ENCODE assay signal across 8 mouse cellular contexts in genomic region chr11:98149786-98150624, GRCm38 (mm10). TPM values are rescaled to one million over a fixed set of nuclear protein-coding genes. Genes with fewer than 3 reads are reported as not detected.
DNase-seq lines count a peak whose midpoint lies in the region; ATAC-seq and TF ChIP-seq lines count a peak whose summit lies in the region.

TSS of gene Fbxl20 (minus strand) at chr11:98150403.

- H3K4me3 ChIP-seq in hindbrain, embryonic 13.5 days, result peak within 1 kb of the TSS; percentile 96

- H3K9ac ChIP-seq in hindbrain, embryonic 13.5 days, result peak within 1 kb of the TSS; percentile 95

- peaks cover 33% of the 10 kb centered on the region for H3K4me1 ChIP-seq in hindbrain, embryonic 13.5 days (replicated peaks)

- no peaks in the 10 kb centered on the region for H3K27me3 ChIP-seq in Patski
- no peaks in the 10 kb centered on the region for H3K27me3 ChIP-seq in hindbrain, embryonic 13.5 days

- peak within 1 kb of the TSS; percentile 99 for H3K27ac ChIP-seq in hindbrain, embryonic 13.5 days

- no peak for TF ChIP-seq CTCF in Patski (IDR thresholded peaks at IDR 0.05)

- in situ Hi-C loops in Patski (cut with MboI; ENCODE audit: low pct_unique_long_range_greater_than_20kb), result no loop called here

- H3K4me2 ChIP-seq in hindbrain, embryonic 13.5 days, result peak within 1 kb of the TSS; percentile 75

- ATAC-seq in Patski, result peak; percentile 80
- ATAC-seq in hindbrain, embryonic 13.5 days (ENCODE audit: low FRiP score), result peak; percentile 87

- under 1% methylated on average over 64 of the region's 65 CpGs for WGBS in hindbrain, embryonic 13.5 days

- H3K9me3 ChIP-seq in hindbrain, embryonic 13.5 days, result no peaks in the 10 kb centered on the region

- peaks cover 14% of the 10 kb centered on the region for H3K36me3 ChIP-seq in hindbrain, embryonic 13.5 days

- DNase-seq in Patski (ENCODE audit: low read depth, low spot score), result peak; percentile 27
- DNase-seq in cerebellum, postnatal 14 days, result peak; percentile 95 to 96
- peak; percentile 84 to 90 for DNase-seq in frontal cortex, postnatal 14 days (ENCODE audit: low spot score in 2 of 2)
- DNase-seq in layer of hippocampus, postnatal 25 days (ENCODE audit: extremely low spot score in 1 of 2, low spot score in 1 of 2), result peak; percentile 75 to 79
- peak; percentile 91 for DNase-seq in lung, postnatal 25 days (ENCODE audit: low spot score)
- peak; percentile 95 for DNase-seq in retina, embryonic 14.5 days (ENCODE audit: low spot score)
- peak; percentile 93 for DNase-seq in thymus, postnatal 4 days

- POLR2A ChIA-PET in Patski (lab: Charles Lee), result no interaction called here

- CTCF ChIA-PET in Patski (lab: Charles Lee), result interaction anchor here (1.6 kb wide), 1 partner anchor 119 kb away, joined by 3 read pairs; no protein-coding TSS in a partner anchor

RNA-seq across cellular contexts. Expression of gene Fbxl20, which starts in this region (rescaled TPM):
- 21.8 TPM for polyA plus RNA-seq in Patski (2021)
- polyA plus RNA-seq in hindbrain, embryonic 13.5 days (2015; fragmentation: Nextera tagmentation; extraction: Ambion mirVana), result 26.2 and 30.6 TPM in 2 replicates
- 10 to 100 TPM; 32.4 to 32.9 TPM for total RNA-seq in layer of hippocampus, postnatal 25 days (2021)

Comparison
In these comparisons a context has a peak if more than half of its experiments do, and no peak if none do; other contexts are left out.
1. Peak in every context shown above with its lines: DNase-seq, ATAC-seq, H3K4me3 ChIP-seq and H3K27ac ChIP-seq.
2. DNase-seq: peak in every context shown above with its lines; median percentile 96 in cerebellum, postnatal 14 days; 95 in retina, embryonic 14.5 days; 93 in thymus, postnatal 4 days; 91 in lung, postnatal 25 days; 87 in frontal cortex, postnatal 14 days; 77 in layer of hippocampus, postnatal 25 days; 27 in Patski.